Mouse (Mus musculus) frontal cortex, adult (tissue): Measurements from ENCODE around the gene Rasa4.
"Not testable (repeated sequence)": the region's sequence is repeated elsewhere in the genome, so short reads cannot be mapped to it uniquely, and the experiment has no call there.

Experiments used
- ATAC-seq: cut with Nextera tagmentation; 2 replicates; pipeline ENCODE4 v1.9.2; 2017; ENCODE audit warnings: mild to moderate bottlenecking, moderate library complexity, mixed read lengths; ENCODE audit not compliant: low TSS enrichment

Gene Rasa4

GRCm38 (mm10) chr5:136109042-136109441 lies 25.3 kb downstream of the Rasa4 start:
- no peak for ATAC-seq

- ATAC-seq, result not testable (repeated sequence)
Observed at GRCm38 (mm10) chr5:136113546-136113945, 29.8 kb downstream of the Rasa4 start.

GRCm38 (mm10) chr5:136115891-136116783 lies 32.4 kb downstream of the Rasa4 start, which contains the start of gene Polr2j:
Gene Polr2j, plus strand, starts transcription at chr5:136116631.
- ATAC-seq, result peak; percentile 98

GRCm38 (mm10) chr5:136116784-136117112 lies 33.0 kb downstream of the Rasa4 start:
- peak; percentile 49; the same call in 1 of the 2 replicates for ATAC-seq

- ATAC-seq, result no peak
Observed at GRCm38 (mm10) chr5:136122165-136122564, 38.4 kb downstream of the Rasa4 start.

GRCm38 (mm10) chr5:136135571-136136291 lies 52.0 kb downstream of the Rasa4 start, which contains the start of the genes Lrwd1 and Alkbh4:
Gene Lrwd1, minus strand, starts transcription at chr5:136136074.
Gene Alkbh4, plus strand, starts transcription at chr5:136136146.
- peak; percentile 96 for ATAC-seq

- ATAC-seq, result no peak; the same call in 1 of the 2 replicates
Observed at GRCm38 (mm10) chr5:136136292-136136990, 52.7 kb downstream of the Rasa4 start.

GRCm38 (mm10) chr5:136137658-136138274 lies 54.0 kb downstream of the Rasa4 start:
- no peak for ATAC-seq

GRCm38 (mm10) chr5:136139393-136139792 lies 55.7 kb downstream of the Rasa4 start:
- ATAC-seq, result no peak

GRCm38 (mm10) chr5:136140057-136140482 lies 56.4 kb downstream of the Rasa4 start:
- ATAC-seq, result no peak

GRCm38 (mm10) chr5:136142746-136143145 lies 59.0 kb downstream of the Rasa4 start:
- ATAC-seq, result no peak

GRCm38 (mm10) chr5:136143161-136143755 lies 59.5 kb downstream of the Rasa4 start:
- no peak for ATAC-seq

- ATAC-seq, result no peak
Observed at GRCm38 (mm10) chr5:136144606-136145430, 61.1 kb downstream of the Rasa4 start.

- ATAC-seq, result no peak
Observed at GRCm38 (mm10) chr5:136146936-136147335, 63.2 kb downstream of the Rasa4 start.

- no peak for ATAC-seq
Observed at GRCm38 (mm10) chr5:136147704-136148103, 64.0 kb downstream of the Rasa4 start.

GRCm38 (mm10) chr5:136149134-136149576 lies 65.4 kb downstream of the Rasa4 start:
- not testable (repeated sequence) for ATAC-seq

- ATAC-seq, result no peak
Observed at GRCm38 (mm10) chr5:136152365-136152764, 68.6 kb downstream of the Rasa4 start.

GRCm38 (mm10) chr5:136155399-136155798 lies 71.7 kb downstream of the Rasa4 start:
- no peak for ATAC-seq

- ATAC-seq, result not testable (repeated sequence)
Observed at GRCm38 (mm10) chr5:136160084-136160483, 76.4 kb downstream of the Rasa4 start.
